Mouse (Mus musculus): ENCODE data around the gene Hdgfl2. TPM values are rescaled to one million over a fixed set of nuclear protein-coding genes. Genes with fewer than 3 reads are reported as not detected.

Hdgfl2 gene
- polyA plus RNA-seq, 1 experiment from 2014 or later, result 38.4 TPM

DNA sequence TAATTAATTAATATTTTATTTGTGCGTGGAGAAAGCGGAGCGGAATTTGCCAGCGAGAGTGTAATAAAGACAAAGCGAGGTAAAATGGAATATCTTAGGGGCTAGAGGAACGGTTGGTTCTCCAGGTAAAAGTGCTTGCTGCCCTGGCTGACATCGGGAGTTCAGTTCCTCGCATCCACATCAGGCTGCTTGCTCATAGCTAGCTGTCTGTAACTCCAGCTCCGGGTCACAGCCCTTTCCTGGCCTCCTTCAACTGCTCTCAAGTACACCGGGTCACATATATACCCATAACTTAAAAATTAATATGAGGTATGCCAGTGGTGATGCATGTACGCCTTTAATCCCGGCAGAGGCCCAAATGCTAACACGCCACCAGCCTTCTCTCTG lies 42.5 kb upstream of the Hdgfl2 start:
- WGBS, result 33% methylated on average over 13 of the region's 13 CpGs
- peak overlapping the region; percentile 60 for H3K4me2 ChIP-seq (replicated peaks; ENCODE audit: low read depth)

DNA sequence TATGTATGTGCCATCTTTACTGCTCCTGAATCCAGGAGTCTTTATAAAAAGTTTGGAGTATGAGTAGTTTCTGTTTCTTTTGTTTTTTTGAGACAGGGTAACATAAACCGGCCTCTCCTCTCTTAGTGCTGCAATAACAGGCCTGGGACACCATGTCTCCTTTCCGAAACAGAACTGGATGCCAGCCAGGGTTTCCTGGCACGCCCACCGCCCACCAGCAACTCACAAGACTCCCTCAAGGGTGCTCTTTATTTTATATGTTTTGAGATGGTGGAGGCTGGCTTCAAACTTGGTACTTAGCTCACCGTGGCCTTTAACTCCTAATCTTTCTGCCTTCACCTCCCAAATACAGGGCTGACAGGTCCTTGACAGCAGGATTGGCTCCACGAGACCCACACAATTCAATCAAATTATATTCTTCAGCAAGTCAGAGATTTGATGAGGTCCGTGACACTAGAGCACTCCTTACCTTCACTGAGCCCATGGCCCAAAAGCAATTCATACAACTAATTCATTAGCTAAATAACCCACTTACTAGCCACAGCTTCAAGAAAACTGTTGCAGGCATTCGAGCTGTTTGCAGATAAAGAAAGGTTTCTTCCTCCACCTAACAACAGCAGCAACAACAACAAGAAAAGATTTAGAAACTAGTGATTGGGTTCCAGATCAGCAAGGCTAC lies 40.7 kb upstream of the Hdgfl2 start:
- Histone ChIP-seq H3K4me2 (replicated peaks; ENCODE audit: low read depth) (no peak overlapping the region), H3K27me3 (ENCODE audit: control insufficient read depth, insufficient read depth, low read length) (no peaks in the 10 kb centered on the region), H3K27ac (replicated peaks) (no peak overlapping the region), H3K36me3 (ENCODE audit: control insufficient read depth, insufficient read depth, low read length) (no peaks in the 10 kb centered on the region), H3K4me3 (ENCODE audit: low read depth, low read length) (no peak overlapping the region), H3K9ac (ENCODE audit: low read length) (no peak overlapping the region), H3K4me1 (replicated peaks; ENCODE audit: control insufficient read depth, insufficient read depth) (peaks cover 4% of the 10 kb centered on the region), H3K9me3 (ENCODE audit: control insufficient read depth, low read length) (no peaks in the 10 kb centered on the region)
- WGBS, result 71% methylated on average over 8 of the region's 8 CpGs
- DNase-seq (ENCODE audit: low spot score) (no peak), ATAC-seq (ENCODE audit: low FRiP score, low TSS enrichment) (no peak)
- TF ChIP-seq EP300 (optimal IDR thresholded peaks at IDR 0.05) (no peak), CTCF (IDR thresholded peaks at IDR 0.05; ENCODE audit: low read depth) (no peak)

More for the DNA sequence above, 42.5 kb upstream of the Hdgfl2 start:
- peak overlapping the region; percentile 33 for H3K4me3 ChIP-seq (ENCODE audit: low read depth, low read length)
- TF ChIP-seq EP300 (optimal IDR thresholded peaks at IDR 0.05) (no peak), CTCF (IDR thresholded peaks at IDR 0.05; ENCODE audit: low read depth) (no peak)
- H3K27ac ChIP-seq (replicated peaks), result peak overlapping the region; percentile 45
- H3K4me1 ChIP-seq (replicated peaks; ENCODE audit: control insufficient read depth, insufficient read depth), result peaks cover 8% of the 10 kb centered on the region
- DNase-seq (ENCODE audit: low spot score) (no peak), ATAC-seq (ENCODE audit: low FRiP score, low TSS enrichment) (peak; percentile 10; the same call in 1 of the 2 replicates)
- H3K9ac ChIP-seq (ENCODE audit: low read length), result peak overlapping the region; percentile 56
- H3K36me3 ChIP-seq (ENCODE audit: control insufficient read depth, insufficient read depth, low read length), result no peaks in the 10 kb centered on the region
- H3K9me3 ChIP-seq (ENCODE audit: control insufficient read depth, low read length), result no peaks in the 10 kb centered on the region
- no peaks in the 10 kb centered on the region for H3K27me3 ChIP-seq (ENCODE audit: control insufficient read depth, insufficient read depth, low read length)

DNA sequence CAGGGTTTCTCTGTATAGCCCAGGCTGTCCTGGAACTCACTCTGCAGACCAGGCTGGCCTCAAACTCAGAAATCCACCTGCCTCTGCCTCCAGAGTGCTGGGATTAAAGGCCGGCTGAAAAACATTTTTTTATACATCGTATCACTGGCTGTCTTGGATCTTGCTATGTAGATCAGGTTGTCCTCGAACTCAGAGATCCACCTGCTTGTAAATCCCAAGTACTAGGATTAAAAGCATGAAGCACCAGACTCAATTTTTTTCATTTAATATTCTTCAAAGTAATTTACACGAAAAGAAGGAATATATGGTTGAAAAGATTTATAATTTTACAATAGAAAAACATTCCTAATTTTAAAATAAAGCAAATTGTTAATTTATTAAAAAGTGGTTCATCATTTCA lies 40.1 kb upstream of the Hdgfl2 start:
- Histone ChIP-seq H3K27me3 (ENCODE audit: control insufficient read depth, insufficient read depth, low read length) (no peaks in the 10 kb centered on the region), H3K27ac (replicated peaks) (no peak overlapping the region), H3K9ac (ENCODE audit: low read length) (no peak overlapping the region), H3K36me3 (ENCODE audit: control insufficient read depth, insufficient read depth, low read length) (no peaks in the 10 kb centered on the region), H3K4me1 (replicated peaks; ENCODE audit: control insufficient read depth, insufficient read depth) (peaks cover 3% of the 10 kb centered on the region), H3K4me2 (replicated peaks; ENCODE audit: low read depth) (no peak overlapping the region), H3K9me3 (ENCODE audit: control insufficient read depth, low read length) (no peaks in the 10 kb centered on the region), H3K4me3 (ENCODE audit: low read depth, low read length) (no peak overlapping the region; the same call in 1 of the 2 replicates)
- WGBS, result 68% methylated on average over 4 of the region's 4 CpGs
- ATAC-seq (ENCODE audit: low FRiP score, low TSS enrichment) (no peak), DNase-seq (ENCODE audit: low spot score) (no peak)
- no peak for TF ChIP-seq EP300 (optimal IDR thresholded peaks at IDR 0.05)
- no peak for TF ChIP-seq CTCF (IDR thresholded peaks at IDR 0.05; ENCODE audit: low read depth)

DNA sequence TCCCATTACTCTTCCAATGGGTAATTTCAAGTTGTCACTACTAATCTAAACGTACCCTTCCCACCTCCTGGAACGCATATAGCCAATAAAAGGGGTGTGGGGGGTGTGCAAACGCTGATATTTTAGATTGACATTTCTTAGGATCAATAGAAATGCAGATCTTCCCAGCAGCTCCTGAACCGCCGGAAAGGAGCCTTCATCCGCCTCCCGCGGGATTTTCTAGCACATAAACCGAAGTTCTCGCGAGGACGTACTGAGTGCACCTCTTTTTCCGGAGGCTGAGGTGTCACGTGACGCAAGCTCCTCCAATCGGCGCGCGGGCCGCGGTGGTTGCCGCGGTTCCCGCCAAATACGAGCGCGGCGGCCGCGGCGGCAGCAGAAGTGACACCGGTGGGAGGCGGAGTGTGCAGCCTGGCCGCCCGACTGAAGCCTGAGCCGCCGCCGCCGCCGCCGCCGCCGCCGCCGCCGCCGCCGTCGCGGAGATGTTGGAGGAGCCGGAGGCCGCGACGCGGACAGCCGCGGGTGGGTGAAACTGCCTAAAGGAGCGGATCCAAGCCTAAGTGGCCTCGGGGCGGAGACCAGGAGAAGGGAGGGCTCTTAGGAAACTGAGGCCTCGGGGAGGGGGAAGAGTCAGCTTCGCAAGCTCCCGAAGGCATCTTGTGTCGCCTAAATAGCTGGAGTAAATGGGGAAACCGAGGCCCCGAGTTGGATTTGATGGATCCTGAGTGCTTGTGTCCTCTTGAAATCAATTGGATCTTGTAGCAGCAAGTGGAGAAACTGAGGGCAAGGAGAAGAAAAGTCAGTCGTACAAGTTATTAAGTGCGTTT lies 39.2 kb upstream of the Hdgfl2 start, which contains the start of gene Chaf1a:
Gene Chaf1a, plus strand, starts transcription at position 410 of the 827 bp plus-strand sequence.
- TF ChIP-seq EP300 (optimal IDR thresholded peaks at IDR 0.05) (peak; percentile 91), CTCF (IDR thresholded peaks at IDR 0.05; ENCODE audit: low read depth) (no peak)
- peak; percentile 91 for ATAC-seq (ENCODE audit: low FRiP score, low TSS enrichment)

DNA sequence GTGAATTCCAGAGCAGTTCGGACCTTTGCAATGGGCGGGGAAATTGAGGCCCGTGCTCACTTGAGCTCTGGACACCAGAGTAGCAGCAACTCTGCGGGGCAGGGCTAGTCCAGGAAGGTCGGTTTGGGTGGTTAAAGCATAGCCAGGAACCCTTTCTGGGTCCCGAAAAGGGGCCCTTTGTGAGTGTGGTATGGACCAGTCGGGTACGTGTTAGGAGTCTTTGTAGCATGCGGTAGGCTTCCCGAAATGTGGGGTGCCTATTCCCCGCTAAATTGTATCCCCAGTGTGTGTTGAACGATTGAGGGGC lies 38.6 kb upstream of the Hdgfl2 start:
- no peaks in the 10 kb centered on the region for H3K9me3 ChIP-seq (ENCODE audit: control insufficient read depth, low read length)
- no peaks in the 10 kb centered on the region for H3K36me3 ChIP-seq (ENCODE audit: control insufficient read depth, insufficient read depth, low read length)
- WGBS, result 2% methylated on average over 12 of the region's 12 CpGs
- H3K27ac ChIP-seq (replicated peaks), result peak overlapping the region; percentile 50
- TF ChIP-seq EP300 (optimal IDR thresholded peaks at IDR 0.05) (no peak), CTCF (IDR thresholded peaks at IDR 0.05; ENCODE audit: low read depth) (no peak)
- no peak for ATAC-seq (ENCODE audit: low FRiP score, low TSS enrichment)
- peak overlapping the region; percentile 74 for H3K4me2 ChIP-seq (replicated peaks; ENCODE audit: low read depth)
- H3K4me1 ChIP-seq (replicated peaks; ENCODE audit: control insufficient read depth, insufficient read depth), result no peaks in the 10 kb centered on the region
- no peak for DNase-seq (ENCODE audit: low spot score)
- peak overlapping the region; percentile 73 for H3K9ac ChIP-seq (ENCODE audit: low read length)
- peak overlapping the region; percentile 78 for H3K4me3 ChIP-seq (ENCODE audit: low read depth, low read length)
- H3K27me3 ChIP-seq (ENCODE audit: control insufficient read depth, insufficient read depth, low read length), result no peaks in the 10 kb centered on the region

More for the DNA sequence above, 39.2 kb upstream of the Hdgfl2 start, which contains the start of gene Chaf1a:
- no peaks in the 10 kb centered on the region for H3K36me3 ChIP-seq (ENCODE audit: control insufficient read depth, insufficient read depth, low read length)
- WGBS, result under 1% methylated on average over 68 of the region's 68 CpGs
- no peaks in the 10 kb centered on the region for H3K9me3 ChIP-seq (ENCODE audit: control insufficient read depth, low read length)
- DNase-seq (ENCODE audit: low spot score), result peak; percentile 95
- no peaks in the 10 kb centered on the region for H3K4me1 ChIP-seq (replicated peaks; ENCODE audit: control insufficient read depth, insufficient read depth)
- peak within 1 kb of the TSS; percentile 78 for H3K4me3 ChIP-seq (ENCODE audit: low read depth, low read length)
- peak within 1 kb of the TSS; percentile 73 for H3K9ac ChIP-seq (ENCODE audit: low read length)
- H3K27ac ChIP-seq (replicated peaks), result peak within 1 kb of the TSS; percentile 50
- H3K27me3 ChIP-seq (ENCODE audit: control insufficient read depth, insufficient read depth, low read length), result no peaks in the 10 kb centered on the region
- H3K4me2 ChIP-seq (replicated peaks; ENCODE audit: low read depth), result peak within 1 kb of the TSS; percentile 74

Measured in stomach, postnatal 0 days (tissue).